Mouse (Mus musculus): ENCODE results near the gene Mrpl24. TPM values are rescaled to one million over a fixed set of nuclear protein-coding genes. Genes with fewer than 3 reads are reported as not detected.

The Mrpl24 gene
- polyA plus RNA-seq, 1 experiment = 72.4 TPM

DNA sequence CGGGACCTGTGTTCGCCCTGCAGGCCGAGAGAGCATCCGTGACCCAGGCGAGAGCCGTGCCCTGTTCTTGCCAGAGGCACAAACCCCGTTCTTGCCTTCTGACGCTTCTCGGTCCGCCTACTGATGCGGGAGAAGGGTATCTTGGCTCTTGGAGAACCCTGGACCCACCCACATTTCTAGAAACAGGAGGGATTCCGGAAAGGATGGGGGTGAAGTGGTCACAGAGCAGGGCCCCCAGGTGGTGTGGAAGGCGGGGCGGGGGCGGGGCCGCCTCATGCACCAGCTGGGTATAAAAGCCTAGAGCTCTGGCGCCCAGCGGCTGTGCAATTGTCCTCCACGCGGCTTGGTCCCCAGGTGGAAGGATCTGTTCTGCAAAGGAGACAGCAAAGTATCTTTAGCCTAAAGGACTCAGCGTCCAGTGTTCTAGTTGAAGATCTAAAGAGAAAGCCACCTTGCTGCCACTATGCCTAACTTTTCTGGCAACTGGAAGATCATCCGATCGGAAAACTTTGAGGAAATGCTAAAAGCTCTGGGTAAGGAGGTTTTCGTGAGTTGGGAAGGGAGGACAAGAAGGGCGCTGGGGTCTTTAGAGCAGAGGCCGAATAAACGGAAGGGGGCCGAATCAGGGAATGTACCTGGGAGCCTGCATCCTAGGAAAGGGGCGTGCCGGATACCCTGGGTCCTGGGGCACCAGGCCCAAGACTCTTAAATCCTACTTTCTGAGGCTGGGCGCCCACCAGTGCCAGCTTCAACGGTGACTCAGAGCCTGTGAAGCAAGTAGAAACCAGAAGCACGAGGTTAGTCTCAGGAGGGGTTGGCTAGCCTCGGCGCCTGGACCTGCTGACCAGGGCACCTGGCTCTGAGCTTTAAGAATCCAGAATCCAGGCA is 29.3 kb downstream of the Mrpl24 start, which contains the start of gene Crabp2:
Gene Crabp2 (plus strand): TSS at position 289 of the 888 bp plus-strand sequence.
- Histone ChIP-seq H3K27ac (ENCODE audit: control insufficient read depth, insufficient read depth, low read length) (no peak within 1 kb of the TSS), H3K4me1 (replicated peaks; ENCODE audit: control insufficient read depth, insufficient read depth, low read length) (no peaks in the 10 kb centered on the region; the same call in 1 of the 2 replicates), H3K36me3 (ENCODE audit: control insufficient read depth, insufficient read depth, low read length) (no peaks in the 10 kb centered on the region), H3K27me3 (ENCODE audit: control insufficient read depth, insufficient read depth, low read length) (peaks cover 39% of the 10 kb centered on the region), H3K4me3 (ENCODE audit: control insufficient read depth, insufficient read depth, low read length) (no peak within 1 kb of the TSS)
- TF ChIP-seq CTCF (IDR thresholded peaks at IDR 0.05; ENCODE audit: borderline replicate concordance, control insufficient read depth, extremely low read depth, insufficient read depth, low read length, poor library complexity) (no peak), POLR2A (IDR thresholded peaks at IDR 0.05; ENCODE audit: control insufficient read depth, extremely low read depth, insufficient read depth, low read length, poor library complexity) (no peak)
- no peak for DNase-seq
- 9% methylated on average over 35 of the region's 35 CpGs for WGBS

DNA sequence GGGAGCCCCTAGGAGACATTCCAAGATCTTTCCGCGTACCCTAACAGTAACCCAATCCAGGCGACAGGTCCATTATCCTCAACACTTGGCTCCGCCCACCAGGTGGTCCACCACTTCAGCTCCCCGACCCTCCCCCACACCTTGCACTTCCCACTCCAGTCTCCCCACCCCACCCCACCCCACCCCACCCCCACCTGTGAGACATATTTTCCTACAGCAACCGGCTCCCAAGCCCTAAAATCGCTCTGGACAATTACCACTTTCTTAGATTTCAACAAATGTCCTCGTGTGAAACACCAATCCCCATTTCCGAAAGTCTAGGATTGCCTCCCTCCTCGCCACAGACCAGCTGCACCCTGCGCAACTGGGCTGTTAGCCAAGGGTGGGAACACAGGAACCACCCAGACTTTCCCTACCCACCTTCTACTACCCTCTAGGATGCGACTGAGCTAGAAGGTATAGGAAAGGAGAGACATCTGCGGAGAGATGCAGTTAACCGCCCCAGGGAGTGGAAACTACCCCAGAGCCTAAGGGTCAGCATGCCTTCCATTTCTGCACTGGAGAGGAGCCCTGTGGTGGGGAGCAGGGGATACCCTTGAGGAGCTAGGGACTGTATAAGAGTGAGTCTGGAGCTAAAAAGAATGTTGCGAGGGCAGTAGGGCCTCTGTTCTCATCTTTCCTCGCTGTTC is 30.1 kb downstream of the Mrpl24 start:
- Histone ChIP-seq H3K27ac (ENCODE audit: control insufficient read depth, insufficient read depth, low read length) (no peak overlapping the region), H3K36me3 (ENCODE audit: control insufficient read depth, insufficient read depth, low read length) (no peaks in the 10 kb centered on the region), H3K27me3 (ENCODE audit: control insufficient read depth, insufficient read depth, low read length) (peaks cover 39% of the 10 kb centered on the region), H3K4me3 (ENCODE audit: control insufficient read depth, insufficient read depth, low read length) (no peak overlapping the region), H3K4me1 (replicated peaks; ENCODE audit: control insufficient read depth, insufficient read depth, low read length) (no peaks in the 10 kb centered on the region; the same call in 1 of the 2 replicates)
- WGBS = 36% methylated on average over 16 of the region's 16 CpGs
- no peak for DNase-seq
- TF ChIP-seq POLR2A (IDR thresholded peaks at IDR 0.05; ENCODE audit: control insufficient read depth, extremely low read depth, insufficient read depth, low read length, poor library complexity) = no peak
- no peak for TF ChIP-seq CTCF (IDR thresholded peaks at IDR 0.05; ENCODE audit: borderline replicate concordance, control insufficient read depth, extremely low read depth, insufficient read depth, low read length, poor library complexity)

- WGBS = 37% methylated on average over 13 of the region's 13 CpGs
- no peak for TF ChIP-seq POLR2A (IDR thresholded peaks at IDR 0.05; ENCODE audit: control insufficient read depth, extremely low read depth, insufficient read depth, low read length, poor library complexity)
- no peak overlapping the region for H3K4me3 ChIP-seq (ENCODE audit: control insufficient read depth, insufficient read depth, low read length)
- H3K4me1 ChIP-seq (replicated peaks; ENCODE audit: control insufficient read depth, insufficient read depth, low read length) = no peaks in the 10 kb centered on the region; the same call in 1 of the 2 replicates
- DNase-seq = no peak
- H3K36me3 ChIP-seq (ENCODE audit: control insufficient read depth, insufficient read depth, low read length) = no peaks in the 10 kb centered on the region
- H3K27me3 ChIP-seq (ENCODE audit: control insufficient read depth, insufficient read depth, low read length) = peaks cover 39% of the 10 kb centered on the region
- no peak overlapping the region for H3K27ac ChIP-seq (ENCODE audit: control insufficient read depth, insufficient read depth, low read length)
These were observed 30.7 kb downstream of the Mrpl24 start for GRCm38 (mm10) chr3:87949955-87950515.

DNA sequence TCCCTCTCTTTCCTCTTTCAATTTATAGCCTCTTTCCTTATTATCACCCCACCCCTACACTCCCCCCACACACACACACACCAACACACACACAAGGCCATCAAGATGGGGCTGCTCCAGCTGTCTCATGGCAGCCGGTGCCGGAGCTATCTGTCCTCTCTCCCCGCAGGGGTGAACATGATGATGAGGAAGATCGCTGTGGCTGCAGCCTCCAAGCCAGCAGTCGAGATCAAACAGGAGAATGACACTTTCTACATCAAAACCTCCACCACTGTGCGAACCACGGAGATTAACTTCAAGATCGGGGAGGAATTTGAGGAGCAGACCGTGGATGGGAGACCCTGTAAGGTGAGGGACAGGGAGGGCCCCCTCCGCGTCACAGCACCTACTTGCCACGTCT is 32.6 kb downstream of the Mrpl24 start:
- Histone ChIP-seq H3K27ac (ENCODE audit: control insufficient read depth, insufficient read depth, low read length) (no peak overlapping the region), H3K4me1 (replicated peaks; ENCODE audit: control insufficient read depth, insufficient read depth, low read length) (no peaks in the 10 kb centered on the region; the same call in 1 of the 2 replicates), H3K36me3 (ENCODE audit: control insufficient read depth, insufficient read depth, low read length) (no peaks in the 10 kb centered on the region), H3K4me3 (ENCODE audit: control insufficient read depth, insufficient read depth, low read length) (no peak overlapping the region), H3K27me3 (ENCODE audit: control insufficient read depth, insufficient read depth, low read length) (peaks cover 38% of the 10 kb centered on the region)
- DNase-seq = no peak
- WGBS = 25% methylated on average over 12 of the region's 12 CpGs
- no peak for TF ChIP-seq CTCF (IDR thresholded peaks at IDR 0.05; ENCODE audit: borderline replicate concordance, control insufficient read depth, extremely low read depth, insufficient read depth, low read length, poor library complexity)

DNA sequence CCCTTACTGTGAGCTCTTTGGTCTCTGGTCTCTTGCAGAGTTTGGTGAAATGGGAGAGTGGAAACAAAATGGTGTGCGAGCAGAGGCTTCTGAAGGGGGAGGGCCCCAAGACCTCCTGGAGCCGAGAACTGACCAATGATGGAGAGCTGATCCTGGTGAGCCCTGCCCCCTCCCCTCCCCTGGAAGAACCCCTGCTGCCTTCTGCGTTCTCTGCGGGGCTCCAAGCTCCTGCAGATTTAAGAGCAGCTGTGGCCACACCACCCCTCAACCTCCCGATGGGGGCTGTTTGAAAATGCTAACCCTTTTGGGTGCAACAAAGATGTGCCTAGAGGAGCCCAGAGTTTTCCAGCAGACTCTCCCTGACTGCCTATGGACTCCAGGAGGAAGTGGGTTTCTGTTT is 33.1 kb downstream of the Mrpl24 start:
- TF ChIP-seq CTCF (IDR thresholded peaks at IDR 0.05; ENCODE audit: borderline replicate concordance, control insufficient read depth, extremely low read depth, insufficient read depth, low read length, poor library complexity) (no peak), POLR2A (IDR thresholded peaks at IDR 0.05; ENCODE audit: control insufficient read depth, extremely low read depth, insufficient read depth, low read length, poor library complexity) (no peak)
- Histone ChIP-seq H3K4me1 (replicated peaks; ENCODE audit: control insufficient read depth, insufficient read depth, low read length) (no peaks in the 10 kb centered on the region; the same call in 1 of the 2 replicates), H3K27me3 (ENCODE audit: control insufficient read depth, insufficient read depth, low read length) (peaks cover 34% of the 10 kb centered on the region), H3K36me3 (ENCODE audit: control insufficient read depth, insufficient read depth, low read length) (no peaks in the 10 kb centered on the region), H3K4me3 (ENCODE audit: control insufficient read depth, insufficient read depth, low read length) (no peak overlapping the region), H3K27ac (ENCODE audit: control insufficient read depth, insufficient read depth, low read length) (no peak overlapping the region)
- WGBS = 7% methylated on average over 5 of the region's 5 CpGs
- DNase-seq = no peak

GRCm38 (mm10) chr3:87958056-87958455 is 38.8 kb downstream of the Mrpl24 start:
- TF ChIP-seq POLR2A (IDR thresholded peaks at IDR 0.05; ENCODE audit: control insufficient read depth, extremely low read depth, insufficient read depth, low read length, poor library complexity) = no peak
- TF ChIP-seq CTCF (IDR thresholded peaks at IDR 0.05; ENCODE audit: borderline replicate concordance, control insufficient read depth, extremely low read depth, insufficient read depth, low read length, poor library complexity) = no peak
- no peak overlapping the region for H3K27ac ChIP-seq (ENCODE audit: control insufficient read depth, insufficient read depth, low read length)
- peaks cover under 1% of the 10 kb centered on the region; the same call in 1 of the 2 replicates for H3K27me3 ChIP-seq (ENCODE audit: control insufficient read depth, insufficient read depth, low read length)
- DNase-seq = no peak
- no peaks in the 10 kb centered on the region for H3K36me3 ChIP-seq (ENCODE audit: control insufficient read depth, insufficient read depth, low read length)
- H3K4me3 ChIP-seq (ENCODE audit: control insufficient read depth, insufficient read depth, low read length) = no peak overlapping the region
- H3K4me1 ChIP-seq (replicated peaks; ENCODE audit: control insufficient read depth, insufficient read depth, low read length) = 0 out of 2 replicates have a peak, but pooled peaks cover 3% of the 10 kb centered on the region
- 88% methylated on average over 1 of the region's 1 CpGs for WGBS
